Mouse (Mus musculus): ENCODE data around the gene Rassf6.
"Not testable (repeated sequence)": the region's sequence is repeated elsewhere in the genome, so short reads cannot be mapped to it uniquely, and the experiment has no call there.

The Rassf6 gene

GRCm38 (mm10) chr5:90623209-90623608 lies 17.2 kb downstream of the Rassf6 start:
- DNase-seq = no peak

- DNase-seq = no peak
Observed at GRCm38 (mm10) chr5:90621726-90622125, 18.7 kb downstream of the Rassf6 start.

- no peak for DNase-seq
Observed at GRCm38 (mm10) chr5:90621316-90621715, 19.1 kb downstream of the Rassf6 start.

- DNase-seq = no peak
Observed at GRCm38 (mm10) chr5:90617859-90618258, 22.6 kb downstream of the Rassf6 start.

- DNase-seq = not testable (repeated sequence)
Observed at GRCm38 (mm10) chr5:90612751-90613150, 27.7 kb downstream of the Rassf6 start.

GRCm38 (mm10) chr5:90611996-90612611 lies 28.4 kb downstream of the Rassf6 start:
- DNase-seq = no peak

GRCm38 (mm10) chr5:90611388-90611787 lies 29.1 kb downstream of the Rassf6 start:
- DNase-seq = no peak

- DNase-seq = peak; percentile 21 to 66
Observed at GRCm38 (mm10) chr5:90608906-90609305, 31.6 kb downstream of the Rassf6 start.

GRCm38 (mm10) chr5:90603407-90603923 lies 37.0 kb downstream of the Rassf6 start:
- DNase-seq = peak in 1 of 2 experiments; percentile 35

GRCm38 (mm10) chr5:90601469-90601868 lies 39.0 kb downstream of the Rassf6 start:
- peak in 1 of 2 experiments; percentile 66 for DNase-seq

GRCm38 (mm10) chr5:90596155-90596554 lies 44.3 kb downstream of the Rassf6 start:
- no peak for DNase-seq

- DNase-seq = no peak
Observed at GRCm38 (mm10) chr5:90594945-90595344, 45.5 kb downstream of the Rassf6 start.

GRCm38 (mm10) chr5:90591936-90592335 lies 48.5 kb downstream of the Rassf6 start:
- DNase-seq = no peak

GRCm38 (mm10) chr5:90590676-90591075 lies 49.8 kb downstream of the Rassf6 start:
- no peak for DNase-seq

GRCm38 (mm10) chr5:90588708-90589595 lies 51.5 kb downstream of the Rassf6 start:
- peak; percentile 48 to 75 for DNase-seq

GRCm38 (mm10) chr5:90588104-90588503 lies 52.4 kb downstream of the Rassf6 start:
- DNase-seq = no peak

- no peak for DNase-seq
Observed at GRCm38 (mm10) chr5:90586511-90586910, 53.9 kb downstream of the Rassf6 start.

- DNase-seq = no peak
Observed at GRCm38 (mm10) chr5:90584799-90585198, 55.7 kb downstream of the Rassf6 start.

GRCm38 (mm10) chr5:90582179-90582578 lies 58.3 kb downstream of the Rassf6 start:
- DNase-seq = no peak

- DNase-seq = no peak
Observed at GRCm38 (mm10) chr5:90579556-90579955, 60.9 kb downstream of the Rassf6 start.

GRCm38 (mm10) chr5:90577751-90578150 lies 62.7 kb downstream of the Rassf6 start:
- DNase-seq = peak in 1 of 2 experiments; percentile 38

- DNase-seq = peak in 1 of 2 experiments; percentile 34
Observed at GRCm38 (mm10) chr5:90571216-90571615, 69.2 kb downstream of the Rassf6 start.

GRCm38 (mm10) chr5:90568338-90568737 lies 72.1 kb downstream of the Rassf6 start:
- no peak for DNase-seq

- DNase-seq = no peak
Observed at GRCm38 (mm10) chr5:90567788-90568187, 72.7 kb downstream of the Rassf6 start.
